Mouse (Mus musculus): ENCODE data around the gene Ccnh. TPM values are rescaled to one million over a fixed set of nuclear protein-coding genes. Genes with fewer than 3 reads are reported as not detected.

Ccnh gene
- polyA plus RNA-seq, 1 experiment from 2014 or later = 59.5 TPM

DNA sequence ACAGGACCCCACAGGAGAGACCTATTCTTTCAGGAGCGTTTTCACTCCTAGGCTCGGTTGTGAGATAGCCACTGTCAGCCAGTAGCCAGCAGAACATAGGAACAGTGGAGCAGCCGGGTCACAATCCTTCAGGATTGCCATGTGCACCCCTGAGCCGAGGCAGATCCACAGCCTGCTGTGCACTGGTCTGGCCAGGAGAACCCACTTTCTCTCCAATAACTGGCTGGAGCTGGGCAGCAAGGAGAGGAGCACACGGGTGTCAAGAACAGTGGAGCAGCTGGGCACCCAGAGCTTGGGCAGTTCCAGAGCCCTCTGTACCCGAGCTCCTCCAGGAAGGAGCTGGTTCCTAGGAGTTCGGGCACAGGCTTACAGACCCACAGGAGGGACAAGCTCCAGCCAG, 49.6 kb downstream of the Ccnh start:
- no peaks in the 10 kb centered on the region for H3K9me3 ChIP-seq (ENCODE audit: control insufficient read depth, low read length)
- no peak for DNase-seq (ENCODE audit: low spot score)
- no peak overlapping the region for H3K27ac ChIP-seq (replicated peaks)
- WGBS = 86% methylated on average over 7 of the region's 7 CpGs
- no peak for ATAC-seq (ENCODE audit: low FRiP score, low TSS enrichment)
- H3K4me3 ChIP-seq (ENCODE audit: low read depth, low read length) = no peak overlapping the region
- no peaks in the 10 kb centered on the region for H3K4me1 ChIP-seq (replicated peaks; ENCODE audit: control insufficient read depth, insufficient read depth)
- H3K36me3 ChIP-seq (ENCODE audit: control insufficient read depth, insufficient read depth, low read length) = peaks cover 2% of the 10 kb centered on the region; the same call in 1 of the 2 replicates
- no peak overlapping the region for H3K4me2 ChIP-seq (replicated peaks; ENCODE audit: low read depth)
- H3K27me3 ChIP-seq (ENCODE audit: control insufficient read depth, insufficient read depth, low read length) = no peaks in the 10 kb centered on the region
- no peak overlapping the region for H3K9ac ChIP-seq (ENCODE audit: low read length)
- TF ChIP-seq CTCF (IDR thresholded peaks at IDR 0.05; ENCODE audit: low read depth) (no peak), EP300 (optimal IDR thresholded peaks at IDR 0.05) (no peak)

Other genes starting within 250 kb of the Ccnh start
- gene Rasa1, start 99.7 kb downstream of the Ccnh start, polyA plus RNA-seq (2015; fragmentation: Nextera tagmentation; extraction: Ambion mirVana) = 21.9 and 22.8 TPM in 2 replicates